Comparison of ENCODE assay signal across 18 mouse cellular contexts in the genomic region with DNA sequence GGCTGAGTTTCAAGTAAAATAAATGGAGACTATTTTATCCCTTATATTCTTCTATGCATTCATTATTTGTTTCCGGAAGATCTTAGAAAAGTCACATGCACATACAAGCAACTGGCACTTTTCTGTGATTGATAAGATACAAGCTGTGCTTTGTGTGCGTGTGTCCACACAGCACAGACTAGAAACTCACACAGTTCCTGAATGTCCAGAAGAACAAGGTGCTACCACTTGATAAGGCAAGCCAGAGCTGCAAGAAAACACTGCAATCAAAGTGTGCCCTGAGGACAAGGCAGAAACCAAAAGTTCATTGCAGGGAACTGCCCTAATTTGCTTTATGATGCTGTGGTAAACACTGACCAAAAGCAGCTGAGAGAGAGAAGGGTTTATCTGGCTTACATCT.
"Had no signal": no experiment of that assay in that cellular context is flagged by ENCODE, and none has a peak within 500 bp of the region (broad histone marks: within the 10 kb centered on the region; RNA-seq: fewer than 3 reads in every experiment).

No protein-coding gene starts in this region.

- H3K27ac ChIP-seq: intestine, embryonic 15.5 days; layer of hippocampus, adult 2 months; limb, embryonic 13.5 days; liver, embryonic 14.5 days; midbrain, embryonic 13.5 days; neural tube, embryonic 15.5 days had no signal

- H3K9ac ChIP-seq: intestine, embryonic 15.5 days; limb, embryonic 13.5 days; liver, embryonic 14.5 days; midbrain, embryonic 13.5 days; neural tube, embryonic 15.5 days had no signal

- H3K27me3 ChIP-seq: intestine, embryonic 15.5 days; limb, embryonic 13.5 days; neural tube, embryonic 15.5 days had no signal

- DNase-seq: kidney, adult 18-20 months; kidney, postnatal 10 days; kidney, postnatal 4 days; left cerebral cortex, postnatal 4 days; lung, adult 2 months; lung, postnatal 10 days; lung, postnatal 4 days; right cerebral cortex, adult 18-20 months; right cerebral cortex, postnatal 25 days; spleen, adult 18-20 months had no signal

- H3K9me3 ChIP-seq: intestine, embryonic 15.5 days; limb, embryonic 13.5 days; megakaryocyte, embryonic 14.5 days; midbrain, embryonic 13.5 days; neural tube, embryonic 15.5 days had no signal

- H3K4me2 ChIP-seq: intestine, embryonic 15.5 days; limb, embryonic 13.5 days; midbrain, embryonic 13.5 days; neural tube, embryonic 15.5 days had no signal

- H3K4me3 ChIP-seq: intestine, embryonic 15.5 days; layer of hippocampus, adult 2 months; limb, embryonic 13.5 days; megakaryocyte, embryonic 14.5 days; midbrain, embryonic 13.5 days; myocyte; neural tube, embryonic 15.5 days had no signal

- ATAC-seq: intestine, embryonic 15.5 days; midbrain, embryonic 13.5 days had no signal

- H3K36me3 ChIP-seq: intestine, embryonic 15.5 days; limb, embryonic 13.5 days; midbrain, embryonic 13.5 days; neural tube, embryonic 15.5 days had no signal

- H3K4me1 ChIP-seq: intestine, embryonic 15.5 days; limb, embryonic 13.5 days; midbrain, embryonic 13.5 days; neural tube, embryonic 15.5 days had no signal
